Mouse (Mus musculus): Measurements from ENCODE around the gene Mboat2. TPM values are rescaled to one million over a fixed set of nuclear protein-coding genes. Genes with fewer than 3 reads are reported as not detected.

The Mboat2 gene
- total and polyA plus RNA-seq, 3 experiments, result 0.39 to 4.0 (median 0.76) TPM

DNA sequence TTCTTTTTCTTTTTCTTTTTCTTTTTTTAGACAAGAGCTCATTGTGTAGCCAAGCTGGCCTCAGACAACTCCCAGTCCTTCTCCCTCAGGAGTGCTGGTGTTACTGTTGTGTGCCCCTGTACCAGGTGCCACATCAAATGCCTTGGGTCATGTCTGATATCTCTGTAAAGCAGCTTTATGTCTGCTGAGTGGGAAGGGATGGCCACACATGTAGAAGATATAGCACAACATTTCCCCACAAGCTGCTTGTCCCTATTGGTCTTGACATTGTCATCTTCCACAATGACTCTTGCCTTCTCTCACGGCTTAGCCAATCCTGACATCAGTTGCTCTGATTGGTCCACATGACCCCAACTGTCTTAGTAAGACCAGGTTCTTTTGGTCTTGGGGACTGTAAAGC is 45.2 kb downstream of the Mboat2 start:
- in situ Hi-C loops (cut with MboI; ENCODE audit: low pct_ligation_motif_present, low pct_unique_long_range_greater_than_20kb, low sequenced_read_pairs) (no loop called here), dilution Hi-C loops (cut with MboI; ENCODE audit: extremely low pct_ligation_motif_present, extremely low pct_unique_long_range_greater_than_20kb, low sequenced_read_pairs) (no loop called here)
- no peaks in the 10 kb centered on the region for H3K4me1 ChIP-seq (ENCODE audit: control insufficient read depth in 1 of 2, insufficient read depth in 2 of 2)
- no peak for DNase-seq (ENCODE audit: extremely low read depth)
- no peak overlapping the region for H3K4me3 ChIP-seq (replicated peaks in 1 of 3; ENCODE audit: low read depth in 2 of 3, low read length in 2 of 3, poor library complexity in 1 of 3)
- H3K9me3 ChIP-seq (replicated peaks; ENCODE audit: low read length), result no peaks in the 10 kb centered on the region
- no peak overlapping the region for H3K4me2 ChIP-seq (ENCODE audit: insufficient read depth, low read depth, poor library complexity, severe bottlenecking)
- no peak overlapping the region for H3K9ac ChIP-seq (ENCODE audit: insufficient read depth, low read depth)
- H3K27ac ChIP-seq (ENCODE audit: insufficient read depth, low read depth), result no peak overlapping the region
- TF ChIP-seq UBTF (IDR thresholded peaks at IDR 0.05; ENCODE audit: low read depth, low read length) (no peak), MAX (IDR thresholded peaks at IDR 0.05; ENCODE audit: low read length) (no peak), IRF4 (IDR thresholded peaks at IDR 0.05; ENCODE audit: low read depth, low read length) (no peak), EP300 (IDR thresholded peaks at IDR 0.05; ENCODE audit: low read length) (no peak), NELFE (IDR thresholded peaks at IDR 0.05; ENCODE audit: low read depth, low read length) (no peak), POLR2A (IDR thresholded peaks at IDR 0.05; ENCODE audit: low read depth, low read length) (no peak), JUND (conservative IDR thresholded peaks at IDR 0.05; ENCODE audit: low read depth, low read length) (no peak), MAZ (IDR thresholded peaks at IDR 0.05; ENCODE audit: low read depth, low read length) (no peak), BHLHE40 (IDR thresholded peaks at IDR 0.05; ENCODE audit: low read depth, low read length) (no peak), SMC3 (IDR thresholded peaks at IDR 0.05; ENCODE audit: low read depth, low read length) (no peak), JUN (IDR thresholded peaks at IDR 0.05; ENCODE audit: insufficient read depth, low read depth, low read length) (no peak), CHD2 (IDR thresholded peaks at IDR 0.05; ENCODE audit: low read length) (no peak)
- no peaks in the 10 kb centered on the region for H3K79me2 ChIP-seq (replicated peaks; ENCODE audit: control insufficient read depth, extremely low read depth, insufficient read depth, poor library complexity, severe bottlenecking)
- no peaks in the 10 kb centered on the region for H3K27me3 ChIP-seq (replicated peaks)
- H3K36me3 ChIP-seq (replicated peaks in 1 of 2; ENCODE audit: control insufficient read depth in 1 of 2, insufficient read depth in 1 of 2, low read length in 1 of 2), result no peaks in the 10 kb centered on the region

GRCm38 (mm10) chr12:24877231-24877630 is 46.6 kb downstream of the Mboat2 start:
- in situ Hi-C loops (cut with MboI; ENCODE audit: low pct_ligation_motif_present, low pct_unique_long_range_greater_than_20kb, low sequenced_read_pairs) (no loop called here), dilution Hi-C loops (cut with MboI; ENCODE audit: extremely low pct_ligation_motif_present, extremely low pct_unique_long_range_greater_than_20kb, low sequenced_read_pairs) (no loop called here)
- Histone ChIP-seq H3K36me3 (replicated peaks in 1 of 2; ENCODE audit: control insufficient read depth in 1 of 2, insufficient read depth in 1 of 2, low read length in 1 of 2) (no peaks in the 10 kb centered on the region), H3K27ac (ENCODE audit: insufficient read depth, low read depth) (no peak overlapping the region), H3K4me1 (ENCODE audit: control insufficient read depth in 1 of 2, insufficient read depth in 2 of 2) (no peaks in the 10 kb centered on the region), H3K4me2 (ENCODE audit: insufficient read depth, low read depth, poor library complexity, severe bottlenecking) (no peak overlapping the region), H3K79me2 (replicated peaks; ENCODE audit: control insufficient read depth, extremely low read depth, insufficient read depth, poor library complexity, severe bottlenecking) (no peaks in the 10 kb centered on the region), H3K4me3 (replicated peaks in 1 of 3; ENCODE audit: low read depth in 2 of 3, low read length in 2 of 3, poor library complexity in 1 of 3) (no peak overlapping the region), H3K9me3 (replicated peaks; ENCODE audit: low read length) (no peaks in the 10 kb centered on the region), H3K27me3 (replicated peaks) (no peaks in the 10 kb centered on the region), H3K9ac (ENCODE audit: insufficient read depth, low read depth) (no peak overlapping the region)
- no peak for DNase-seq (ENCODE audit: extremely low read depth)
- TF ChIP-seq CHD2 (IDR thresholded peaks at IDR 0.05; ENCODE audit: low read length) (no peak), USF1 (IDR thresholded peaks at IDR 0.05; ENCODE audit: low read depth, low read length) (no peak), POLR2A (IDR thresholded peaks at IDR 0.05; ENCODE audit: low read depth, low read length) (no peak), IRF4 (IDR thresholded peaks at IDR 0.05; ENCODE audit: low read depth, low read length) (no peak), ZNF384 (IDR thresholded peaks at IDR 0.05; ENCODE audit: low read depth, low read length) (no peak), JUN (IDR thresholded peaks at IDR 0.05; ENCODE audit: insufficient read depth, low read depth, low read length) (no peak), PAX5 (IDR thresholded peaks at IDR 0.05; ENCODE audit: low read length) (no peak), ZC3H11A (IDR thresholded peaks at IDR 0.05; ENCODE audit: low read depth, low read length) (no peak), ZKSCAN1 (IDR thresholded peaks at IDR 0.05; ENCODE audit: borderline replicate concordance, low read depth, low read length) (no peak), BHLHE40 (IDR thresholded peaks at IDR 0.05; ENCODE audit: low read depth, low read length) (no peak), NELFE (IDR thresholded peaks at IDR 0.05; ENCODE audit: low read depth, low read length) (no peak), CTCF (conservative IDR thresholded peaks at IDR 0.05 in 1 of 2, IDR thresholded peaks at IDR 0.05 in 1 of 2; ENCODE audit: low read depth in 2 of 2, low read length in 2 of 2) (no peak), SIN3A (IDR thresholded peaks at IDR 0.05; ENCODE audit: low read length) (no peak), MAFK (IDR thresholded peaks at IDR 0.05; ENCODE audit: insufficient replicate concordance, low read length) (no peak), NRF1 (IDR thresholded peaks at IDR 0.05; ENCODE audit: low read depth, low read length) (no peak), ZMIZ1 (IDR thresholded peaks at IDR 0.05; ENCODE audit: low read depth, low read length) (no peak)

Data from CH12.LX (cell line).